Mouse (Mus musculus): Measurements from ENCODE around the gene Gpr19.

Gpr19 gene

DNA sequence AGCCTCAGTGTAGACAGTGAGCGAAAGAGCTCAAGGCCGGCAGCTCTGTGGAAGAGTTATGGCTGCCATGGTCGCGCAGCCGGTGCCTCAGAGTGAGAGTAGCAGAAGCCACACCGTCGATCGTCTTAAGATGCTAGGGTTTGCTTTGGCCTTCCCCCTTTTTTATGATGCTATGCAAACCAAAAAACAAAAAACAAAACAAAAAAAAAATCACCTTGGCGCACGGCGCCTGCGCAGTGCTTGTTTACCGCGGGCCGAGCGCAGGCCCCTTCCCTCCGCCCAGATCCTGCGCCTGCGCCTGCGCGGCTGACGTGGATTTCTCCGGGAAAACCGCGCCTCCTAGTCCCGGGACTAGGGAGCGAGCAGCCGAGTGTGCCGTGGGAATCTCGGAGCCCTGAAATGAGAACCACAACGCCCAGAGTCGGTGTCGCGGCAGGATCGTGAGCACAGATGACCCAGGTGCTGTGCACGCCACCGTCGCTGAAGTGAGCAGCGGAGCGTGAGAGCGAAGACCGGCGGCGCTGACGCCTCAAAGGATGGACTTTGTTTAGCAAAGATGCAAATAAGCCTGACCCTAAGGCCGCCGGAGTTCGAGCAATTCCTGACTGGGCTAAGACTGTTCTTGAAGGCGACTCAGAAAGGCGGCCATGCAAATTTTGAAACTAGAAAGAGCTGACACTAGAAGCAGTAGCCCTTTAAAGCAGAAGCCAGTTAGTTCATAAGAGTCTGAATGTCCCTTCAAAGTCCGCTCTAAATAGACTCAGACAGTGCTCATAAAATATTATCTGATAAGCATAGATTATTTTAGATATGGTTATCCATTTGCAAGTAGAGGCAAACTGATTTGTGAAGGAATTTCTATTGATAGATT is at the start of gene Gpr19:
TSS of gene Gpr19 (minus strand) at position 484 of the 871 bp plus-strand sequence.
- peak; percentile 93 to 94 for DNase-seq

DNA sequence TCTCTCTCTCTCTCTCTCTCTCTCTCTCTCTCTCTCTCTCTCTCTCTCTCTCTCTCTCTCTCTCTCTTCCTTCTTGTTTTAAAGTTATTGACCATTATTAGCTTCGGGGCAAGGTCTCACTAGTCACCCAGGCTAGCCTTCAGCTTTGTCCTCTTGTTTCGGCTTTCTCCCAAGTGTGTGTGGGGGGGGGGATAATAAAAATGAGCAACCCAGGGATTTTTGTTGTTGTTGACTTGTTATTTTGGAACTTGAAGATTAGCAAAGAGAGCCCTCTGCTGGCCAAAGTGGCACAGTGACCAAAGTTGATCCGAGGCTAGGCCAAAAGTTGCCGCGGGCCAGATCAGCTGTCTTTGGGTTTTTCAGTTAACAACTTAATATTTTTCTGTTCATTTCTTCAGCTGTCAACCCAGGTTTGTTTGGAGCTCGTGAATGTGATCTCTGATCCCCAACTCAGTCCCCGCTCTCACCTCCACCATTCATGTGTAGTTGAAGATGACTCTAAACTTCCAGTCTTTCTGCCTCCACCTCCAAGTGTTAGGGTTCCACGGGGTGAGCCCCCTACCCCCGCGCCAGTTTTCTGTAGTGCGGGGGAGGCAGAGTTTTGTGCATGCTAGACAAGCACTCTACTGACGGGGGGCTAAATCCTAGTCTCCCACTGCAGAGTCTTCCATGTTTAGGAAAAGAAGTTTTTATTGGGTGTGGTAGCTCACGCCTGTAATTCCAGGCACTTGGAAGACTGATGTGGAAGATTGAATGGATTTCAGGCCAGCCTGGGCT is 49.1 kb upstream of the Gpr19 start:
- DNase-seq, result peak; percentile 80 to 87

DNA sequence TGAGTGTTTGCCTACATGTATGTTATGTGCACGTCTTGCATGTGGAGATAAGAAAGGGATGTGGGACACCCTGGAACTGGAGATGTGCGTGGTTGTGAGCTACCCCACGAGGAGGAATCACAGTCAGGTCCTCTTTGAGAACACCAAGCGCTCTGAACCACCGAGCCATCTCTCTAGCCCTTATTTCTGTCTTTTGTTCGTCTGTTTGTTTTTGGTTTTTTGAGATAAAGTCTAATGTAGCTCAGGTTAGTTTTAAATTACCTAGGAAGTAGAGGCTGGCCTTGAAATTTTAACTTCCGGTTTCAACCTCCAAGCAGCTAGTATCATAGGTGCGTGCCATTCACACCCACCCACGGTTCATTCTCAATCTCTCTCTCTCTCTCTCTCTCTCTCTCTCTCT is 48.5 kb upstream of the Gpr19 start:
- DNase-seq, result no peak

DNA sequence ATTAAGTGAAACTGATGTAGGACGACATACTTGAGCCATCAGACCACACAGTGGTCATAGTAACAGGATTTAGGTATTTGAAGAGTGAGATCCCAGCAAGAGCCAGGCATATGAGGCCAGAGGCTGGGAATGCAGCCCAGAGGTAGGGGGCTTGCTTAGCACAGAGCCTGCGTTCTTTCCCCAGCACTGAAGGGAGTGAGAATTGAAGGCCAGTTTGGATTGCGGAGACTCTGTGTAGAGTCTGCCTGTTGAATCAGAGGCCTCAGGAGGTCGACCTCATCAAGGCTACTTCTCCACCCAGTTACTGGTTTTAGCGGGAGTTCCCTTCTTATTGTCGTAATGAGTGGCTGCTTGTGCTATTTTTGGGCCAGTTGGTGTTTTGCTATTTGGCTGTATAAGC is 47.7 kb upstream of the Gpr19 start:
- DNase-seq, result no peak

DNA sequence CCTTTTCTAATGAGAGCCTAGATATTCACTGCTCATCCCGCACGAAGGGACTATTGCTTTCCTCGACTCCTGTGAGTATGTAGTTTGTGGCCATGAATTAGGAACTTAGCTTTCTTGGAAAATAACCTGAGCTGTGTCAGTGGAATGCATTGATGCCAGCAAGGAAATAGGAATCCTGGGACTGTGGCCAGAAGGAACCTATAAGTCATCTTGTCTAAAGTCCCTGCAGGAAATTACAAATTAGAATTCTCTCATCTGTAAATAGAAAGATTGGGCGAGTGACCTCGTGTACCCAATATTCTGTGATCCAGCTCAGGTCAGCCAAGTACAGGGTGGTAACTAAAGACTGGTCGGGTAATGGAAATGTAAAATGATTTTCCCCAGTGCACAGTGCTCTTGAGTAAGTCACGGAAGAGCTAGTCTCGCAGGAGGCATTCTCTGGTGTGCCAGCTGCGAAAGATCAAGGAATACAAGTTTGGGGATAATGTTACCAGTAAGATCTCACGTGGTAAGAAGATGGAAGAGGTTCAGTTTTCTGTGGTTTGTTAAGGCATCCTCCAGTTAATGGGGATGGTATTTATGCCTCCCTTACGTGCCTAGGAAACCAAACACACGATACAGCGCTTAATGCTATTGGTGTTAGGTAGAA is 45.5 kb upstream of the Gpr19 start:
- DNase-seq, result peak; percentile 44 to 54

DNA sequence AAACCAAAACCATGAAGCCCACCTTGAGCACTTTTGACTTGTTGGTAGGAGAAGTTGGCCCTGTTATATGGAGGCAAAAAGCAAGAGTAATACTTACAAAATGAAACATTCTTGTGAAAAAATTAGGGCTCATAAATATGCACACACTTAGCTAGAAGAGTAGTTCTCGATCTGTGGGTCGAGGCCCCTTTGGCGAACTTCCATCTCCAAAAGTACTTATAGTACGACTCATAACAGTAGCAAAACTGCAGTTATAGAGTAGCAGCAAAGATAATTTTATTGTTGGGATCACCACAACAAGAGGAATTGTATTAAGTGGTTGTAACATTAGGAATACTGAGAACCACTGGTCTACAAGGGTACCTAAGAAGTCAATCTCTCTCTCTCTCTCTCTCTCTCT is 41.4 kb upstream of the Gpr19 start:
- DNase-seq, result no peak

DNA sequence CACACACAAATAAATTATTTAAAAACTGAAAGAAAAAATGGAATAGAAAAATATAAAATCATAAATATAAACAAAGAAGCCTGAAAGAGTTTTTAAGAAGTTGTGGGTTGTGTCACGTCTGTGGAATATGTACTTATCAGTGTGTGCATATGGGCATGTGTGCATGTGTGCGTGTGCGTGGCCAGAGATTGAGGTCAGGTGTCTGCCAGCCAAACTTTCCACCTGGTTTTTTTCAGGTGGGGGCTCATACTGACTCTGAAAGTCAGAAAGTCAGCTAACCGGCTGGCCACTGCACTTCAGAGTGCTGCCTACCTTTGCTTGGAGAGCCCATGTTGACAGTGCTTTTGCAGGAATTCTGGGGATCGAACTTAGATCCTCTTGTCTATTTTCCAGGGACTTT is 35.9 kb upstream of the Gpr19 start:
- no peak for DNase-seq

DNA sequence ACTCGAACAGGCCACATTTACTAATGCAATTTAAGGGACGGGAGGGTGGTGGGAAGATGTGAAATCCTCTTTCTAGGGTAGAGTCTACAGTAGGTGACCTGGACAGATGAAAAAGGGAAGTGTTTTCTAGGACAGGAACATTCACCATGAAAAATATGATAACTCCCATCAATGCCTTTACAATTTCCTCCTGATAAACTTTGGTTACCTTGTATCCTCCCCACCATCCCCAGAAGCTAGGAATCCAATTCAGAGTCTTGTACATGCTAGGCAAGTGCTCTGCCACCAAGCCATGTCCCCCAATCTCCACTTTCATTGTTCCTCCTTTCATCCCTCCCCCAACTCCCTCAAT is 34.8 kb upstream of the Gpr19 start:
- DNase-seq, result no peak

DNA sequence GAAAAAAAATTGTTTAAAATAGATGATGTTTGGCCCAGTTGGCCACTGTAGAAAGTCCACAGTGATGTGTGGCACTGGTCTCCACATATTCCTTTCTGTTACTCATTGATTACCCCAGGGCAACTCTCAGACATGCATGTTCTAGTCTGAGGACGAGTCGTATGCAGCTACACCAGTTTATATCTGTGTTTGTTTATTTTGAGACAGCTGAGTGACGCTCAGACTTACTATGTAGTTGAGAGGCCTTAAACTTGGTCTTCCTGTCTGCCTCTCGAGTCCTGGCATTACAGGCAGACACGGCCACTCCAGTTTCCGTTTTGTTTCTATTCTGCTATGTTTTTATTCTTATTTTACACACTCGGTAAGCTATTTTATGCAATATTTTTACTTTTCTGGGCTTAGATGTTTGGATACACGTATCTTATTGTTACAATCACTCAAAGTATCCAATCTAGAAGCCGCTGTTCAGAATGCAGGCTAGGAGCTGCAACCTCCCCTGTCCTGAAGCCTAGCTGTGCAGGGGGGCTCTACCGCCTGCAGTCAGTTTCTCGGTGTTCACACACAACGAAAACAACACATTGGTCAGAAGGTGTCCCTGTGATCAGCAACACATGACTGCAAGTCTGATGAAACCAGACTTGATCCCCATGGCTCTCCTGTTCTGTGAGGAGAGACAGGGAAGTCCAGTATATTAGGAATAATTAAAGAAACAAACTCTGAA is 34.3 kb upstream of the Gpr19 start:
- DNase-seq, result peak in 1 of 2 experiments; percentile 22

DNA sequence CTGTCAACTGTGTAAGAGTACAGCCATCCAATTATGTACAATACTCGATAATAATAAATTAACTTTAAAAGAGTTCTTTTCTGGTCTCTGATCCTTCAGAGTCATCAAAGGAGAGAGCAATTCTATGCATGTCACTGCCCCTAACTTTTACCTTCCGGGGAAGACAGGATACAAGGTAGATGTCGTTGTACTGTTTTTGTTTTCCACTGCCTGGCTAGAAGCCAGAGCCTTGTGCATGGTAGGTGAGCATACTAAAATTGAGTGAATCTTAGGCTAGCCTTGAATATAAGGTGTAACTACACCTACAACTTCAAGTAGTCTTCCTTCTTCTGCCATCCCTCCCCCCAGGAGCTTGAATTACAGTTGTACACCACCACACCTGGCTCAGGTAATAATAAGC is 32.8 kb upstream of the Gpr19 start:
- DNase-seq, result no peak

DNA sequence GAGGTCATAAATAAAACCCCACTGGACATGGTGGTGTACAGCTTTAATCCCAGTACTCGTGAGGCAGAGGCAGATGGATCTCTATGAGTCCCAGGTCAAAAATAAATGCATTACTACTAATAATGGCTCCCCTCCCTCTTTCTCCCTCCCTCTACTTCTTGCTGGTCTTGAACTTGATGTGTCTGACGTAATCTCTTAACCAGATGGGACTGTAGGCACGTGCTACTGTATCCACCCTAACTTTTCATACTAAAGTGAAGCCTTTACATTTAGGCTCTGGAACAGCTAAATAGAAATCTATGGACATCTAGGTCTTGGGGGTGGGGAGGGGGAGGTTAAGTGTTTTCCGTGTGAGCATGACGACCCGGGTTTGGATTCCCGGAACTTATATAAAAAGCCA is 32.0 kb upstream of the Gpr19 start:
- no peak for DNase-seq

DNA sequence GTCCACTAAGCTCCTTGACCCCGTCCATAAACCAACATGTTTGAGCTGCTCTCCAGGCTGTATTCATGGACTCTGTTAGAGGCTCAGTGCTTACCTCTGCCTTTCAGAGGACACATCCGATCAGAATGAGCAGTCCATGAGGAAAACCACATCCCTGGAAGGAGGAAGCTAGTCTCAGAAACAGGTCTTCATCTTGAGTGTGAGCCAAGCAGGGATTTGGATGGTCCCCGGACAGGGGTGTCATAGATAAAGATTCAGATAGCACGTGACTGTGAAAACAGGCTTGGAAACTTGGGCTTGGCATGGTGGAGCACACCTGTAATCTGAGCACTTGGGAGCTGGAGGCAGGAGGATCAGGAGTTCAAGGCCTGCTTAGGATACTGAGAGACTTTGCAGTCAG is 31.5 kb upstream of the Gpr19 start:
- no peak for DNase-seq

DNA sequence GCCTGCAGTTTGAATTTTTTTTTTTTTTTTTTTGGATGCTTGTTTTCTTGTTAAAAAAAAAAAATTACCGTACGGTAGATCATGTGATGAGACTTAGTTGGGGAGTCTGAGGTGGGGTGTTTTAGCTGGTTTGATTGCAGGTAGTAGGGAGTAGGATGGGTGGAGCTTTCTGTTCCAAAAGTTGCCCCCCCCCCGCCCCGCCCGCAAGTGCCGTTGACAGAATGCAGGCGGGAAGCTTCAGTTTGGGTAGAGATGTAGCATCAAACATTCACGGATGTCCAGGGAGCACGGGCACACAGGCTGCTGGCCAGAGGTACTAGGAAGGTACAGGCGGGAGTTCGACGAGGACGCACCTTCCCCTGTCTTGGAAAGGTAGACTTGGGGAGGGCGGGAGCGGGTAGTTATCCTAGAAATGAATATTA is 30.5 kb upstream of the Gpr19 start:
- DNase-seq, result peak in 1 of 2 experiments; percentile 48

DNA sequence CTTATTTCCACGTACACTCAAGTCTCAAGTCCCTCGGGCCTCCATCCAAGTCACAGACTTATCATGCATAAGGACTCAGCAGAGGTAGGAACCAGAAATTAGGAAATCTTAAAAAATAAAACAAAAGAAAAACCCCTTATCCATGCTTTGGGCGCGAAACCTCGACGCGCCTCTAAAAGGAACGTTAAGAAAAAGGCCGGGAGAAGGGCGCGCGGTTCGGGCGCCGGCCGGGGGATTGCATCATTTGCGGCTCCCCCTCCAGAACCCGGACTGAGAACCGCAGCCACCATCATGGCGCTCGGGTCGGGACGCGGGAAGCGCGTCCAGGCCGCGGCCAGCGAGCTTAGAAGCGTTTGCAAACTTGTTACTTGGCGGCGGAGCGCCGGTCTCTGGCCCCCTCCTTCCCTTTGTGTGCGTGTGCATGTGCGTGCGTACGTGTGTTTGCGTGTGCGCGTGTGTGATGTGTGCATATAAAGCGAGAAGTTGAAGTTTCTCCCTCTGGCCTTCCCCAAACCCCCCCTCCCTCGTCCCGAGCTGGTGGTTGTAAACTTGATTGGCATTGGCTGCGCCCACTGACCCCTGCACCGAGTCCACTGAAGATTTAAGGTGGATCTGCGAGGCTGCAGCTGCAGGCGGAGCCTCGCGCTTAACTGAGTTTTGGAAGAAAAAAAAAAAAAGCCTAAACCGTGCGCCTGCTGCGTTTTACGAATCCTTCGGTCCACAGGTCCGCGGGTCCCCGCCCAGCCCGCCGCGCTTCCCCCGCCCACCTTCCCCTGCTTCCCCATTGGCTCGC is 29.9 kb upstream of the Gpr19 start:
- DNase-seq, result peak; percentile 93 to 96

DNA sequence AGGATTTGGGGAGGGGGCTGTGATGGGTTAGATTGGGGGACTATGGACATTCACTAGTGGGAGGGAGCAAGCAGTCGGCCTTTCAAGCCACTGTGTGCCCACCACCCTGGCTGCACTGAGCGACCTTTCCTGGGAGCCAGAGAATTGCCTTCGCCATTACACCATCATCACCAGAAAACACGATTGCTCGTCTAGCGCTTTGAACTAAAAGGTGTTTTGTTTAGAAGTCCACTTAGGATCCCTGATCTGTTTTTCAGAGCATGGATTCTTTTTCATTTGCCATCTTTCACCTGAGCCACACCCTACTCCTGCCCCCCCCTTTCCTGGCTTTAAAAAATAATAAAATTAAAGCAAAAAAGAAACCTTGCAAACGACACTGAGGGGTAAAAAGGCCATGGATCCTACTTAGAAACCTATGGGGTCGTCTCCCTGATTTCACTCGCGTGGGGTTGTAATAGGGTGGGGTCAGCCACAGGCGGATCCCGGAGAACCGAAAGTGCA is 29.3 kb upstream of the Gpr19 start:
- DNase-seq, result peak in 1 of 2 experiments; percentile 33

DNA sequence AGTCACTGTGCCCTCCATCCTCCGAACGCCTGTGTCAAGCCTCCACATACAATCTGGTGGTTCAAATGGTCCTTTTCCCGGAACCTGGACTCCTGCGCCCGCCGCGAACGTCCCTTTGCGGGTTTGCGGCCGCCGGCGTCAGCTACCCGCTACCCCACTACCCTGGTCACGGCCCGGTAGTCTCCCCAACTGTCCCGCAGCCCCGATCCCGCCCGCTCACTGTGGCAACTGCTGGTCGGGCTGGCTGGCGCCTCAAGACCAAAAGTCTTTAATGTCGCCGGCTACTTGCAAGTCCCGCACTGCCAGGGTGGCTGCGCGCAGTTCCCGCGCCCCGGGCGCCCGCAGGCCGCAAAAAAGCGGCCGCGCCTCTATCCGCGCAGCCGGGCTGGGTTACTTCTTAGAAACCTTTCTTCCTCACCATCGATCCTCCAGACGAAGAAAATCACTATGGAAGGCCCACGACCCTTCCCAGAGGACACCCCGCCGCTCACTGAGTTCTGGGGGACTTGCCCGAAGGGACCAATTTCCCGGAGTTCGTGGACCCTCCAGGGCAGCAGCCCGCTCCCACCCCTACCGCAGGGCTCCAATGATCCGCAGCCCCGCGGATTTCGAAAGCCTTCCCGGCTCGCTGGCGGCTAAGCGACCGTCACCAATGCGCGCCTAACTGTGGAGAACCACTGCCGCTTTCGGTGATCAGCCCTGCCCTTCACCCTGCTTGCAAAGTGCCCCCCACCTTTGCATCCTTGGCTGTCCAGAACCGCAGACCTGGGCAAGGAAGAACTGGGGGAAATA is 28.6 kb upstream of the Gpr19 start:
- DNase-seq, result peak; percentile 50 to 82

DNA sequence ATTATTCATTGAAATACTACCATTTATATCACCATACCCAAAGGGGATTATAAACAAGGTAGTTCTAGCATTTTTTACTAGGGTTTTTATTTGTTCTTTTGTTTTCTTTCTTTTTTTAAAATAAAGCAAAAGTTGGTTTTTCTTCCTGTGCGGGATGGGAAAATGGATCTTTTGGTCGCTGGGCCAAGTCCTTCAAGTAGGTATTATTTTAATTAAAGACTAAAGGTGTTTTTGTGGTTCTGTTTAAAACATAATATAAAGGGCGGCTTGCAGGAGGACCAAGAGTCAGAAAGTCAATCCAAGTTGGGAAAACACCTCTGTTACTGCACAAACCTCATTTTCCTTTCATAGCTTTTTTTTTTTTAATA is 27.9 kb upstream of the Gpr19 start:
- no peak for DNase-seq

DNA sequence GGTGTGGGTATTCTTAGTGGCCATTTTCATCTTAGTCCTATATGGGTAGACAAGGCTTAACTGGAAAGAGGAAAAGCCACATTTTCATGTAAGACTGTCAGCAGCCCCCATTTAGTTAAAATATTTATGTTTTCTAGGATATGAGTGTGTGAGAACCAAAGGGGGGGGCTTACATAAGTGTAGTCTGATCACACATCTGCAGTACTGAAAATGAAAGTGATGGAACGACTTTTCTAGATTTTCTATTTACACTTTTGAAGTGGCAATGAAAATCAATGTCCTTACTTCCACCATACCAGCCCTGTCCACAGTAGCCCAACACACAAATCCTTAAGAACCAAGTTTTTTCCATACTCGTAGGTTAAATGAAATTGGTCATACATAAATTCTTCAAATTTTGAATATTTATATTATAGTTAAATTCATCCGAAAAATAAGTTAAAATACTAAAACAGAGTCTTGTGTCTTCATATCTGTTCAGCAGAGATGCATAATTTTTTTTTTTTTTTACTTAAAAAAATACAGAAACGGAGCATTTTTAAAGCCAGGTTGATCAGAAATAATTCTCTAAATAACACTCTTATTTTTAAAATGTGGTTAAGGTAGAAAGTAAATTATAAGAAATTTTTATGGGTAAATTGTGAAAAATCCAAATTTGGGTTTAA is 27.4 kb upstream of the Gpr19 start:
- DNase-seq, result no peak

DNA sequence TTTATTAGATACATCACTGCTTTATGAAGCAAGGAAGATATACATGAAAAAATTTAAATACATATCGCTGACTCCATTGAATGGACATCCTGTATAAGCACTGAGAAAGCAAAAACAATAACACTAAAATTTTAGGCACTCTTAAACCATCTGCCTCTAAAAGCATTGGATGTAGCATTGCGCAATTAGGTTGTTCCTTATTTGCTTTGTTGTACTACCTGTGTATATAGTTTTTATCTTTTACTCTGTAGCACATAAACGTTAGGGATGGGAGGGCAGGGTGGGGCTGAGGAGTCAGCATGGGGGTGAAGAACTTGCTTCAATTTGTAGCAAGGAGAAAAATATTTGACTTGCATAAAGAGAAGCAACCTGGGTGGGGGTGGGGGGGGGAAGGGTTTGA is 25.9 kb upstream of the Gpr19 start:
- no peak for DNase-seq

DNA sequence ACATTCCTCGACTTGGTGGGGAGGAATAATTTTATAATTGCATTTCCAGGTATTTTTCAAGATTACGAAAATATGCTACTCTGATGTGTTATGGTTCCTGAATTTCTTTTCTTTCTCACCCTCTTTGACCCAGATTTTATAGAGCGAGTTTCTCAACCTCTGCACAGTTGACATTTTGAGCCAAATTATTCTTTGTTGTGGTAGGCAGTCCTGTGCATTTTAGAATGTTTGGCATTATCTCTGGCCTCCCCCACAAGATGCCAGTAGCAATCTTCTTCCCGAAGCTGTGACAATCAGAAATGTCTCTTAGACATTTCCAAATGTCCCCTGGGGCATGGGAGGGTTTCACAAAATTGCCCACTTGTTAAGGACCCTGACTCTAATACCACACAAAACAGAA is 25.3 kb upstream of the Gpr19 start:
- DNase-seq, result no peak

Measured in kidney, postnatal 36 days (tissue).